Mouse (Mus musculus): Measurements from ENCODE around the gene Fbxo41.

DNA sequence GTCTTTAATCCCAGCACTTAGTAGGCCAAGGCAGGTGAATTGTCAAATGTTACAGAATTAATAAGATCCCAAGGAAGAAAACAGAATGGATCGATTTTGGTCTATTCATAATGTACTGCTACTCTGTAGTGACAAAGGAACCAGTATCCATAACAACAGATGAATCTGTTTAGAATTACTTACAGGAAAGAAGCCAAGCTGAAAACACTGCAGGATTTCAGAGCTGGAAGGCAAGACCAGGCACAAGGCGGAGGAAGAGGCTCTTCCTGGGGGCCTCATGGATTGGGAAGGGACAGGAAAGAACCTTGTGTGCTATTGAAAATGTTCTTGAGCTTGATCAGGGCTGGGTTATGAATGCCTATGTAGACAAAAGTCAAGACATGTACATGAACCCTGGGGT is 17.1 kb downstream of the Fbxo41 start:
- TF ChIP-seq CTCF (IDR thresholded peaks at IDR 0.05; ENCODE audit: low read depth) (no peak), EP300 (IDR thresholded peaks at IDR 0.05; ENCODE audit: low read depth) (no peak)
